ENCODE assay signal across 20 mouse cellular contexts in the genomic region with DNA sequence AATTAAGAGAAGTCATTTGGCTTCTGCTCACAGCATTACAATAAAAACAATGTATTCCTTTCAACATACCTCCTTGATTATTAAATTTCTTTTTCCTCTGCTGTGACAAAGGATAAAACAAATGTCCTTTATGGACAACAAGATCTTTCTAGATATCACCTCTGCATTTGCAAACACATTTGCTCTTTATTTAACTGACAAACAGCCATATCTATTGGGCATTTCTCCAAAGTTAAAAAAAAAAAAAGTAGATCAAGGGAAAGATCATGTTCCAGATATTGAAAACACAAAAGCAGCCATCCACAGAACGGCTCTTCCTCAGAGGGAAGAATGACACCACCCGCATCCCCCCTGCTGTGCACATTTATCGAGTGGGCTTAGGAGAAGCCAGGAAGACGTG.
DNase-seq lines count a peak whose midpoint lies in the region; ATAC-seq lines count a peak whose summit lies in the region.
"Had no signal": no experiment of that assay in that cellular context is flagged by ENCODE, and none has a peak within 500 bp of the region (broad histone marks: within the 10 kb centered on the region; RNA-seq: fewer than 3 reads in every experiment).

No protein-coding gene starts in this region.

- peak; percentile 17 for DNase-seq in hindbrain, embryonic 11.5 days (ENCODE audit: low spot score)
- DNase-seq in midbrain, embryonic 14.5 days, result peak; percentile 40
- peak; percentile 38 for DNase-seq in retina, embryonic 14.5 days (ENCODE audit: low spot score)
- DNase-seq in right cerebral cortex, postnatal 36 days (ENCODE audit: low spot score in 2 of 2), result no peak
- DNase-seq: adrenal gland, postnatal 10 days; cerebellum, adult 18-20 months; cerebellum, adult 9-11 months; embryo, embryonic 11 days; heart, adult 18-20 months had no signal

- no peaks in the 10 kb centered on the region for H3K9me3 ChIP-seq in hindbrain, embryonic 11.5 days (ENCODE audit: control insufficient read depth, low read length)
- H3K9me3 ChIP-seq in hindbrain, embryonic 12.5 days (replicated peaks), result no peaks in the 10 kb centered on the region
- no peaks in the 10 kb centered on the region for H3K9me3 ChIP-seq in midbrain, embryonic 14.5 days (ENCODE audit: control insufficient read depth, low read length)
- no peaks in the 10 kb centered on the region for H3K9me3 ChIP-seq in midbrain, embryonic 15.5 days
- H3K9me3 ChIP-seq: embryonic facial prominence, embryonic 15.5 days; forebrain, embryonic 10.5 days; heart, embryonic 10.5 days; heart, embryonic 15.5 days; hindbrain, embryonic 10.5 days; intestine, embryonic 15.5 days had no signal

- ATAC-seq in hindbrain, embryonic 11.5 days (ENCODE audit: low FRiP score), result no peak
- no peak for ATAC-seq in hindbrain, embryonic 12.5 days (ENCODE audit: low FRiP score)
- no peak for ATAC-seq in midbrain, embryonic 14.5 days (ENCODE audit: low FRiP score, low TSS enrichment)
- ATAC-seq in midbrain, embryonic 15.5 days (replicated peaks), result no peak
- ATAC-seq: forebrain, embryonic 14.5 days; intestine, embryonic 15.5 days had no signal

- H3K4me2 ChIP-seq in hindbrain, embryonic 11.5 days (replicated peaks; ENCODE audit: low read depth, low read length), result no peak overlapping the region
- H3K4me2 ChIP-seq in hindbrain, embryonic 12.5 days (replicated peaks), result no peak overlapping the region
- no peak overlapping the region for H3K4me2 ChIP-seq in midbrain, embryonic 14.5 days (ENCODE audit: low read length)
- no peak overlapping the region for H3K4me2 ChIP-seq in midbrain, embryonic 15.5 days
- H3K4me2 ChIP-seq: embryonic facial prominence, embryonic 15.5 days; heart, embryonic 15.5 days; intestine, embryonic 15.5 days had no signal

- no peak overlapping the region for H3K9ac ChIP-seq in hindbrain, embryonic 11.5 days (ENCODE audit: low read depth, low read length)
- no peak overlapping the region for H3K9ac ChIP-seq in hindbrain, embryonic 12.5 days
- H3K9ac ChIP-seq in midbrain, embryonic 14.5 days (replicated peaks; ENCODE audit: low read length), result no peak overlapping the region
- no peak overlapping the region for H3K9ac ChIP-seq in midbrain, embryonic 15.5 days
- H3K9ac ChIP-seq: embryonic facial prominence, embryonic 15.5 days; heart, embryonic 15.5 days; intestine, embryonic 15.5 days had no signal

- H3K4me1 ChIP-seq in hindbrain, embryonic 11.5 days (replicated peaks; ENCODE audit: control insufficient read depth, insufficient read depth, low read length), result no peaks in the 10 kb centered on the region
- no peaks in the 10 kb centered on the region for H3K4me1 ChIP-seq in hindbrain, embryonic 12.5 days
- H3K4me1 ChIP-seq in midbrain, embryonic 14.5 days (ENCODE audit: control insufficient read depth, insufficient read depth, low read length), result no peaks in the 10 kb centered on the region
- no peaks in the 10 kb centered on the region for H3K4me1 ChIP-seq in midbrain, embryonic 15.5 days
- H3K4me1 ChIP-seq: embryonic facial prominence, embryonic 15.5 days; forebrain, embryonic 10.5 days; heart, embryonic 10.5 days; hindbrain, embryonic 10.5 days; intestine, embryonic 15.5 days had no signal

- no peak overlapping the region for H3K4me3 ChIP-seq in hindbrain, embryonic 11.5 days (ENCODE audit: low read depth, low read length)
- H3K4me3 ChIP-seq in hindbrain, embryonic 12.5 days, result no peak overlapping the region
- no peak overlapping the region for H3K4me3 ChIP-seq in midbrain, embryonic 14.5 days (replicated peaks; ENCODE audit: low read depth, low read length)
- no peak overlapping the region for H3K4me3 ChIP-seq in midbrain, embryonic 15.5 days
- H3K4me3 ChIP-seq: embryonic facial prominence, embryonic 15.5 days; erythroblast, embryonic 14.5 days; forebrain, embryonic 10.5 days; heart, embryonic 10.5 days; heart, embryonic 15.5 days; hindbrain, embryonic 10.5 days; intestine, embryonic 15.5 days had no signal

- 35% methylated on average over 4 of the region's 4 CpGs for WGBS in hindbrain, embryonic 11.5 days
- WGBS in hindbrain, embryonic 12.5 days, result 26% methylated on average over 4 of the region's 4 CpGs
- 17% methylated on average over 4 of the region's 4 CpGs for WGBS in midbrain, embryonic 14.5 days
- 21% methylated on average over 4 of the region's 4 CpGs for WGBS in midbrain, embryonic 15.5 days

- no peaks in the 10 kb centered on the region for H3K36me3 ChIP-seq in hindbrain, embryonic 11.5 days (ENCODE audit: control insufficient read depth, insufficient read depth, low read length)
- H3K36me3 ChIP-seq in hindbrain, embryonic 12.5 days, result no peaks in the 10 kb centered on the region
- H3K36me3 ChIP-seq in midbrain, embryonic 14.5 days (ENCODE audit: control insufficient read depth, insufficient read depth, low read length), result no peaks in the 10 kb centered on the region
- H3K36me3 ChIP-seq in midbrain, embryonic 15.5 days (replicated peaks), result no peaks in the 10 kb centered on the region
- H3K36me3 ChIP-seq: embryonic facial prominence, embryonic 15.5 days; forebrain, embryonic 10.5 days; heart, embryonic 10.5 days; heart, embryonic 15.5 days; hindbrain, embryonic 10.5 days; intestine, embryonic 15.5 days had no signal

- H3K27me3 ChIP-seq in hindbrain, embryonic 11.5 days (ENCODE audit: control insufficient read depth, insufficient read depth, low read length), result no peaks in the 10 kb centered on the region
- H3K27me3 ChIP-seq in hindbrain, embryonic 12.5 days, result no peaks in the 10 kb centered on the region
- H3K27me3 ChIP-seq in midbrain, embryonic 14.5 days (ENCODE audit: control insufficient read depth, insufficient read depth, low read length), result no peaks in the 10 kb centered on the region
- no peaks in the 10 kb centered on the region for H3K27me3 ChIP-seq in midbrain, embryonic 15.5 days (replicated peaks)
- H3K27me3 ChIP-seq: CH12.LX; embryonic facial prominence, embryonic 15.5 days; heart, embryonic 15.5 days; intestine, embryonic 15.5 days had no signal

- H3K27ac ChIP-seq in hindbrain, embryonic 11.5 days (ENCODE audit: low read depth, low read length), result no peak overlapping the region
- no peak overlapping the region for H3K27ac ChIP-seq in hindbrain, embryonic 12.5 days
- no peak overlapping the region for H3K27ac ChIP-seq in midbrain, embryonic 14.5 days (replicated peaks; ENCODE audit: low read depth, low read length)
- H3K27ac ChIP-seq in midbrain, embryonic 15.5 days, result no peak overlapping the region
- H3K27ac ChIP-seq: embryonic facial prominence, embryonic 15.5 days; forebrain, embryonic 10.5 days; heart, embryonic 10.5 days; heart, embryonic 15.5 days; hindbrain, embryonic 10.5 days; intestine, embryonic 15.5 days had no signal

Comparison
In these comparisons a context has a peak if more than half of its experiments do, and no peak if none do; other contexts are left out.
1. DNase-seq: peak in hindbrain, embryonic 11.5 days (single experiment), midbrain, embryonic 14.5 days (single experiment) and retina, embryonic 14.5 days (single experiment); none in right cerebral cortex, postnatal 36 days (0 of 2).